8 mouse cellular contexts compared by ENCODE assay signal in genomic region chr7:19023357-19023814, GRCm38 (mm10). TPM values are rescaled to one million over a fixed set of nuclear protein-coding genes. Genes with fewer than 3 reads are reported as not detected.
DNase-seq lines count a peak whose midpoint lies in the region; TF ChIP-seq lines count a peak whose summit lies in the region.

TSS of gene Foxa3 (minus strand) at chr7:19023538.

- H3K4me1 ChIP-seq in heart, adult 2 months (ENCODE audit: control insufficient read depth, insufficient read depth, low read length): peaks cover 2% of the 10 kb centered on the region; the same call in 1 of the 2 replicates
- peaks cover 7% of the 10 kb centered on the region for H3K4me1 ChIP-seq in lung, adult 2 months (ENCODE audit: control insufficient read depth, insufficient read depth, low read length)
- peaks cover 9% of the 10 kb centered on the region for H3K4me1 ChIP-seq in small intestine, adult 2 months (ENCODE audit: control insufficient read depth, insufficient read depth, insufficient read length, low read length)

- TF ChIP-seq EP300 in heart, adult 2 months (IDR thresholded peaks at IDR 0.05; ENCODE audit: insufficient read depth, low read depth, low read length): no peak

- peak within 1 kb of the TSS; percentile 84 for H3K4me3 ChIP-seq in layer of hippocampus, adult 2 months
- peak within 1 kb of the TSS; percentile 64 for H3K4me3 ChIP-seq in heart, adult 2 months
- peak within 1 kb of the TSS; percentile 86 for H3K4me3 ChIP-seq in lung, adult 2 months (replicated peaks; ENCODE audit: extremely low read depth, low read depth, low read length)
- H3K4me3 ChIP-seq in small intestine, adult 2 months (ENCODE audit: low read depth, low read length): peak within 1 kb of the TSS; percentile 88

- H3K9ac ChIP-seq in heart, adult 2 months (ENCODE audit: low read depth, low read length): peak within 1 kb of the TSS; percentile 87

- DNase-seq in layer of hippocampus, adult 2 months (ENCODE audit: low spot score in 2 of 2): no peak
- no peak for DNase-seq in layer of hippocampus, postnatal 25 days (ENCODE audit: extremely low spot score in 1 of 2, low spot score in 1 of 2)
- peak; percentile 53 to 59 for DNase-seq in cerebellum, postnatal 10 days
- peak; percentile 62 to 67 for DNase-seq in heart, adult 2 months
- DNase-seq in kidney, adult 18-20 months: peak; percentile 52
- DNase-seq in lung, adult 2 months: no peak
- DNase-seq in embryo, embryonic 10 days (ENCODE audit: low spot score): no peak

- peaks cover 6% of the 10 kb centered on the region; the same call in 1 of the 2 replicates for H3K27me3 ChIP-seq in heart, adult 2 months (ENCODE audit: control insufficient read depth, insufficient read depth, low read length)
- peaks cover 5% of the 10 kb centered on the region for H3K27me3 ChIP-seq in small intestine, adult 2 months (ENCODE audit: control insufficient read depth, insufficient read depth, low read length)

- TF ChIP-seq POLR2A in heart, adult 2 months (IDR thresholded peaks at IDR 0.05; ENCODE audit: insufficient read depth, low read depth, low read length): no peak
- TF ChIP-seq POLR2A in lung, adult 2 months (IDR thresholded peaks at IDR 0.05; ENCODE audit: borderline replicate concordance, extremely low read depth, low read depth, low read length): no peak
- TF ChIP-seq POLR2A in small intestine, adult 2 months (IDR thresholded peaks at IDR 0.05; ENCODE audit: low read depth, low read length): peak; percentile 81; the same call in 1 of the 2 replicates

- H3K27ac ChIP-seq in layer of hippocampus, adult 2 months: peak within 1 kb of the TSS; percentile 92
- H3K27ac ChIP-seq in heart, adult 2 months: peak within 1 kb of the TSS; percentile 78
- peak within 1 kb of the TSS; percentile 15 for H3K27ac ChIP-seq in small intestine, adult 2 months (ENCODE audit: insufficient read depth, low read depth, low read length)

- TF ChIP-seq CTCF in layer of hippocampus, adult 2 months (conservative IDR thresholded peaks at IDR 0.05): peak; percentile 67
- peak; percentile 67 for TF ChIP-seq CTCF in heart, adult 2 months (IDR thresholded peaks at IDR 0.05)
- no peak for TF ChIP-seq CTCF in lung, adult 2 months (IDR thresholded peaks at IDR 0.05; ENCODE audit: insufficient read depth, low read length)
- TF ChIP-seq CTCF in small intestine, adult 2 months (IDR thresholded peaks at IDR 0.05; ENCODE audit: extremely low read depth, insufficient read length, insufficient replicate concordance, low read depth, low read length): peak; percentile 48; the same call in 1 of the 2 replicates

- H3K79me2 ChIP-seq in heart, adult 2 months (replicated peaks; ENCODE audit: control insufficient read depth, insufficient read depth, low read length): peaks cover 3% of the 10 kb centered on the region

- WGBS in heart, adult 2 months: 5% methylated on average over 30 of the region's 30 CpGs
- WGBS in lung, adult 2 months: 2% methylated on average over 29 of the region's 30 CpGs
- WGBS in small intestine, adult 2 months: 2% methylated on average over 30 of the region's 30 CpGs

- intact Hi-C loops in heart, adult 2 months (cut with DNase I): loop anchor here (2.0 kb wide), 1 partner anchor 17 kb away; no protein-coding TSS in a partner anchor

- no peaks in the 10 kb centered on the region for H3K36me3 ChIP-seq in heart, adult 2 months (ENCODE audit: control insufficient read depth, insufficient read depth, low read length)
- no peaks in the 10 kb centered on the region for H3K36me3 ChIP-seq in small intestine, adult 2 months (ENCODE audit: control insufficient read depth, insufficient read depth, low read length)

RNA-seq across cellular contexts. Expression of gene Foxa3, which starts in this region (rescaled TPM):
- not detected for total RNA-seq in layer of hippocampus, adult 2 months (2021)
- total RNA-seq in layer of hippocampus, postnatal 25 days (2021): not detected
- total RNA-seq in heart, adult 2 months (2021): not detected
- 0.06 TPM in 1 of 2 replicates, not detected in the other for polyA plus RNA-seq in heart, adult 2 months (2012; rRNA removed)
- 0.39 and 0.60 TPM in 2 replicates for polyA plus RNA-seq in lung, adult 2 months (2012; rRNA removed)
- polyA plus RNA-seq in small intestine, adult 2 months (2012; rRNA removed): 17.8 and 19.9 TPM in 2 replicates

Comparison
In these comparisons a context has a peak if more than half of its experiments do, and no peak if none do; other contexts are left out.
1. RNA of gene Foxa3 (polyA plus RNA-seq): 17.8 to 19.9 TPM in small intestine, adult 2 months; 0.39 to 0.60 TPM in lung, adult 2 months and 0.06 TPM in heart, adult 2 months; every median in the first group is over 10 times any median in the second.
2. Peak in DNase-seq, H3K4me3 ChIP-seq, H3K27ac ChIP-seq and H3K9ac ChIP-seq in heart, adult 2 months; RNA of the gene not detected or under 1 TPM.
3. DNase-seq: peak in cerebellum, postnatal 10 days (2 of 2) and kidney, adult 18-20 months (single experiment); none in layer of hippocampus, adult 2 months (0 of 2), layer of hippocampus, postnatal 25 days (0 of 2), lung, adult 2 months (single experiment) and embryo, embryonic 10 days (single experiment).
4. H3K27ac ChIP-seq: peak in every context shown above with its lines; median percentile 92 in layer of hippocampus, adult 2 months; 78 in heart, adult 2 months; 15 in small intestine, adult 2 months.
5. Peak in every context shown above with its lines, with median percentiles within 50 percentile points of each other: H3K4me3 ChIP-seq.